Mouse (Mus musculus): ENCODE results near the gene Ucma.

GRCm38 (mm10) chr2:4994436-4994835 lies 18.5 kb downstream of the Ucma start:
- TF ChIP-seq GABPA (IDR thresholded peaks at IDR 0.05; ENCODE audit: low read depth, low read length) (no peak), CTCF (IDR thresholded peaks at IDR 0.05 in 2 of 3, conservative IDR thresholded peaks at IDR 0.05 in 1 of 3; ENCODE audit: control insufficient read depth in 1 of 3, insufficient read depth in 1 of 3, low read depth in 2 of 3, low read length in 3 of 3, poor library complexity in 1 of 3, severe bottlenecking in 1 of 3) (no peak), ZKSCAN1 (IDR thresholded peaks at IDR 0.05; ENCODE audit: low read depth, low read length) (no peak), MEF2A (IDR thresholded peaks at IDR 0.05; ENCODE audit: extremely low read depth, insufficient replicate concordance, low read depth, low read length, poor library complexity, severe bottlenecking) (no peak)

Data from MEL (cell line).